Mouse (Mus musculus): ENCODE data around the gene Rlim.
A peak's percentile ranks its signal among the peaks of the same experiment; 100 is the strongest.

Gene Rlim

DNA sequence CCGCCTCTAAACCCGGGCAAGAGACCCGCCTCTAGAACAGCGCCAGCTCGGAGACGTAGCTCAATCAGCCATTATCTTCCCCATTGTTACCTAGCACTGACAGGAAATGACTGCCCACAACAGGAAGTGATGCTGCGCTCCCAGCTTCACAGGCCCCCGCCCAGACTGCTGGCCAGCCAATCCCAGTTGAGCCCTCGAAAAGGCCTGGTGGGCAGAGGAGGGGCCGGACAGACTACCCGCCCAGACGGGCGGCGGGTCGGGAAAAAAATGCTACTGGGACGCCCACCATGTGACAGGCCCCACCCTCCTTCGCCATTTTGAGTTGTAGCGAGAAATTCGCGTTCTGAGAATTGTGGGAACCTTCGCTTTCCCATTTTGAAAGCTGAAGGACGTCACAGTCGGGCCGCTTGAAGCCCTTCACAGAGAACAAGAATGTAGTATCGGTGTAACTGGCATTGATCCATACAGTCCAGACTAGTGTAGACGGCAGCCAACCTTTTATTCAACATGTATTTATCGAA lies at the start of gene Rlim:
Gene Rlim (minus strand): TSS at position 116 of the 521 bp plus-strand sequence.
- peak; percentile 86 to 90 for DNase-seq (ENCODE audit: low read depth in 2 of 2, low spot score in 2 of 2)

DNA sequence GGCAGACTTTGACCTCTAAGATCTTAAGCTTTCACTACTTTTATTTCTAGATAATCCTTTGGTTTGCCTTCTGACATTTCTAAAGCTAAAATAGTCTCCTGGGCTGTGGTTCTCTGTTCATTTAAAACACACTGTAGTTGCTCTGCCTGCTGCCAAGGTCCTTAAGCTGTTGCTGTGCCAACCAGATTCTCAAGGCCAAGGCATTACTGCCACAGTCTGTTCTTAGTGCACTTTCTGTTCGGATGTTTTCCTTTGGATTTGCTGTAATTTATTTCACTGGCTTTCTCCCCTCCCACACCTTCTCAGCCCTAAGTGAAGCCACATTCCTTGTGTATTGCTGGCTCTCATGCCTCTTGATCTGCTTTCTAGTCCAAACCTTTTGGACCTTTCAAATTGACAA lies 36.1 kb upstream of the Rlim start:
- DNase-seq (ENCODE audit: low read depth in 2 of 2, low spot score in 2 of 2), result no peak

DNA sequence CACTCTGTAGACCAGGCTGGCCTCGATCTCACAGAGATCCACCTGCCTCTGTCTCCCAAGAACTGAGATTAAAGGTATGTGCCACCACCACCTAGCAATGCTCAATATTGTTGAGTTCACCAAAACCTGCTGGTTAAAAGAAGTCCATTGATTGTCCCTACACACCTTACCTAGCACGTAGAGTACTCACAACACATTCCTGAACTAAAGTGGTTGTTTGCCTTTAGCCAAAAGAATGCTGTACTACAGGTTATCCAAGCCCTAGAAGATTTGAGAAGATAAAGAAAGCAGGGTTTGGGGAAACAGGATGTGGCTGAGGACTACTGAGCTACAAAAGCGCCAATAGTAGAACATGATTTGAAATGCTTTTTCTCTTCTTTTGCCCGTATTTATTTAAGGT lies 34.0 kb upstream of the Rlim start:
- DNase-seq (ENCODE audit: low read depth in 2 of 2, low spot score in 2 of 2), result no peak

DNA sequence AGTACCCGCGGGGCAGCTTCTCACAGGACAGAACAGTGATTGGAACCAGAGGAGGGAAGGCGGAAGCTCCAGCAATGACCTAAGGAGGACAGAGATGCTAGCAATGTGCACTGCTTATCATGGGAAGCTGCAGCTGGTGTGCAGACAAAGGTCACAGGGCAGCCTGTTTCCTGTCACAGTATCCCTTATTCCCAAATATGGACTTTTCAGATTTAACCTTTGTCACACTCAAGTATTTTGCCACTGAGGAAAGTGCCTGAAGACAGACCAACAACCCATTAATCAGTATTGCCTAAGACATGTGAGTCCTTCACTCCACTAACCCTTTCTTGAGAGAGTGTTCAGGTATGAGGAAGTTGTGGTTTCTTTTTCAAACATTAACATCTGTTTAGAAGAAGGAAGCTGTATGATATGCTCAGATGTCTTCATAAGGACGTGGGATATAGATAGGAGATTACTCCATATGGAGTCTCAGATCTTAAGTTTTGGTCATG lies 32.3 kb upstream of the Rlim start:
- no peak for DNase-seq (ENCODE audit: low read depth in 2 of 2, low spot score in 2 of 2)

DNA sequence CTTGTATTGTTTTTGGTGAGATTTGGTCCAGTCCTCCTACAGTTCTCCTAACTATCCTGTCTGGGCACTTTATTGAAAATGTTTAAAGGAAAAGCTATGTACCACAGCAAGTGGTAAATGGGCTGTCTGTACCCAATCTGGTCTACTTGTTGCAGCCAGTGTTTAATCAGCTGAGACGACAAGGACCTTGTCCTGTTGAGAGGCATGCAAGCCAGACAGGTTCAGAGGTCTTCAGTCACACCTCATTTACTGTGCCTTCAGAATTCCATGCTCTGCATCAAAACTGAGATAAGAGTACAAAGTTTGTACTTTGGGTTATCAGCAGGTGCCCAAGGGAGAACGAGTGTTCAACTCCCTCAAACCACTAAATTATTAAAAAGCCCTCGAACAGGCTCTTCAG lies 13.7 kb upstream of the Rlim start:
- DNase-seq (ENCODE audit: low read depth in 2 of 2, low spot score in 2 of 2), result no peak

DNA sequence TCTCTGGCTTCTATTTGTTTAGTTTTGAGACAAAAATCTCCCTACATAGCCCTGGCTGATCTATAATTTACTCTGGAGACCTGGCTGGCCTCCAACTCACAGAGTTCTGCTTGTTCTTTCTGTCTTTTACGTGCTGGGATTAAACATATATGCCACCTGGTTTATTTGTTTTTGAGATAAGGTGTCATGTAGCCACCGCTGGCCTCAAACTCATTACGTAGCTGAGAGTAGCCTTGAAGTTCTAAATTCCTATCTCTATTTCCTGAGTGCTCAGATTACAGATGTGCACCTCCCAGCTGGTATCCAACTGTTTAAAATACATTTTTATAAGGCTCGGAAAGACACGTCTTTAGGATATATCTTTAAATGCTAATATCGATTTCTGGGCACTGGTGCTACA lies 12.8 kb upstream of the Rlim start:
- DNase-seq (ENCODE audit: low read depth in 2 of 2, low spot score in 2 of 2), result no peak

DNA sequence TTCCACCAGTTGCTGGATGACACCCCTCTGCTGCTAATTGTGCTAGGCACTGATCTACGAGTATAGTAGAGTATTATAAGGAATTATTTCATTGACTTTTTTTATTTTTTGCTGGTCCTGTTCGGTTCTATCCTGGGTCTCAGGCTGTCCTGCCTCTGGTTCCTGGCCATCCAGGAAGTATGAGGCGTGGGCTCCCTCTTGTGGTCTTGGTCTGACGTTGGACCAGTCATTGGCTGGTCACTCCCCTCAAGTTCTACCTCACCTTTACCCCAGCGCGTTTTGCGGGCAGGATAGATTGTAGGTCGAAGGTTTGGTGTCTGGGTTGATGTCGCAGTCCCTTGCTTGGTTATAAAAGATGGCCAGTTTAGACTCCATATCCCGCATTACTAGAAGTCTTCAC lies 10.6 kb upstream of the Rlim start:
- DNase-seq (ENCODE audit: low read depth in 2 of 2, low spot score in 2 of 2), result no peak

DNA sequence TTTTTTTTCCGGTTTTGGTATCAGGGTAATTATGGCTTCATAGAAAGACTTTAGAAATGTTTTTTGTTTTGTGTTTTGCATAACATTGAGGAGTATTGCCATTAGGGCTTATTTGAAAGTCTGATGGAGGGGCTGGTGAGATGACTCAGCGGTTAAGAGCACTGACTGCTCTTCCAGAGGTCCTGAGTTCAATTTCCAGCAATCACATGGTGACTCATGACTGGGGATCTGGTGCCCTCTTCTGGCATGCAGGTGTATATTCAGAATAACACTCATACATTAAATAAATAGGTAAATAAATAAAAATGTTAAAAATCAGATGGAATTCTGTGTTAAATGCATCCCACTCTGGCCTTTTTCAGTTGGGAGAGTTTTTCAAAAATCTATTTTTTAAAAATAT lies 9.3 kb upstream of the Rlim start:
- peak; percentile 12 to 28 for DNase-seq (ENCODE audit: low read depth in 2 of 2, low spot score in 2 of 2)

DNA sequence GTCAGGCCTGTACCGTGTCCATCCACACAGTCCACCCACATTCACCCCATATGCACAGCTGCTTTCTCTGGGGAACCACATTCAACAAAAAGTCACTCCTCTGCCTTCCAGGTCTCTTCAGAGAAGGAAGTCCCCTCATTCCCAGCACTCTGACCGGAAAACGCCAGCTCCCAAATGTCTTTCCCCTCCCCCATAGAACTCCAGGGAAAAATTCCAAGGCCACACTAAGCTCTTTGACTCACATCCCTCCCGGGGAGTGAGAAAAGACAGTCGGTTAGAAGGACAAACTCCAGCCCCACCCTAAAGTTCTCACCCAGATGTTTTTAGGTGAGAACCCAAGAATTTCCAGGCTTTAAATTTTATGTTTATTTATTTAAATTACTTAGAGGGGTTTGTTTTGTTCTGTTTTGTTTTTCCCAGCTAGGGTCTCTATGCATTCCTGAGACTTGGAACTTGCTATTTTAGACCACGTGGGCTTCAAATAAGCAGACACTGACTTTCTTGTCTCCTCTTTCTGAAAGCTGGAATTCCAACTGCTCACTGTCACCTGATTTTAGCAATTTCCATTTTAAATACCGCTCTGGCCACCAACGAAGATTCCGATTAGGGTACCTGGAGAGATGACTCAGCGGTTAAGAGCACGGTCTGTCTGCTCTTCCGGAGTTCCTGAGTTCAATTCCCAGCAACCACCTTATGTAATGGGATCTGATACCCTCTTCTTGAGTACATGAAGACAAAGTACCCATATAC lies 6.3 kb upstream of the Rlim start:
- no peak for DNase-seq (ENCODE audit: low read depth in 2 of 2, low spot score in 2 of 2)

DNA sequence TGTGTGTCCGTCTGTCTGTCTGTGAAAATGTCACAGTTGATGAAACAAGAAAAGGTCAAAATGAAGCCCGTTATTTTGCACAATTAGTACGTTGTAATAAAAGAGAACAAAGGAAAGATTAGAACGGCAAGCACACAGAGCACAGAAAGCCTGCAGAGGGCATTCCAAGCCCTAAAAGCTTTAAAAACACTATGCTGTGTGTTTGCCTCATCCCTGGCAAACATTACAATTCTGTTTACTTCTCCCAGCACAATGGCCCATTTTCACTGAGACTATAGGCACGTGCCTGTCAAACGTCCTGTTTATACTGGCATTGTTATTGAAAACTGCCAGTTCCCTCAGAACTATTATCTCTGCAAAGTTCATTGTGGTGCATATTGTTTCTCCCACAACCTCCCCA lies 5.1 kb upstream of the Rlim start:
- no peak for DNase-seq (ENCODE audit: low read depth in 2 of 2, low spot score in 2 of 2)

DNA sequence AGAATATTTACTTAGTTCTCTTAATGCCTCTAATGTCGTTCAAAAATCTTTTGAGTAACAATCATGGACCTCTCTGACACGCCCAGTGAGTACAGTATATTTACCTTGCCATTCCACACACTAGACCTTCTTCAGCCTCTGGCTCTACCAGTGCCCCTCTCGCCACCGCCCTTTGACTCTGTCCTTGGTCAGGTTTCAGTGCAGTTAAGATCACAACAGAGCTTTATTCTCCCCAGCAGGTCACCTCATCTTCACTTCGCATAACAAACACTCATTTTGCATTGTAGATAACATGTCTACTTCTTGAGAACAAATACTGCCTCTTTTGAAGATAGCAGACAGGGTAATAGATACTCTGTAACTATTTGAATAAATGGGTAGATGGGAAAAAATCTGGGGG lies 3.9 kb upstream of the Rlim start:
- DNase-seq (ENCODE audit: low read depth in 2 of 2, low spot score in 2 of 2), result no peak

DNA sequence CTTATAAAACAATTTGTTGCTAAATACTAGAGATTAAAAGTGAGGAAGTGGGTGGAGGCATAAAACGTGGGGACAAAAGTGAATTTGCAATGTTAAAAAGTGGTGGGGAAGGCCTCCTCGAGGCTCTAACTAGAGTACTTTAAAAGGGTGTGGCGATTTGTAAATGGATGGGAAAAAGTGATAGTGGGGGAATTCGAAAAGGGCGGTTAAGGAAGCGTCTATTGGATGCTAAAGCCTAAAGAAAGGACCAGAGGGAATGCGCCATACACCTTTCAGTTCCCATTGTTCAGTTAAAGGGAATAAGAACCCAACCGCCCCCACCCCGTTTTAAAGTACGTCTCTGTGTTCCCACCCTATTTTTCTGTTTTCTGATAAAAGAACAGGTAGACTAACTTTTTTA lies 722 bp upstream of the Rlim start:
- no peak for DNase-seq (ENCODE audit: low read depth in 2 of 2, low spot score in 2 of 2)

DNA sequence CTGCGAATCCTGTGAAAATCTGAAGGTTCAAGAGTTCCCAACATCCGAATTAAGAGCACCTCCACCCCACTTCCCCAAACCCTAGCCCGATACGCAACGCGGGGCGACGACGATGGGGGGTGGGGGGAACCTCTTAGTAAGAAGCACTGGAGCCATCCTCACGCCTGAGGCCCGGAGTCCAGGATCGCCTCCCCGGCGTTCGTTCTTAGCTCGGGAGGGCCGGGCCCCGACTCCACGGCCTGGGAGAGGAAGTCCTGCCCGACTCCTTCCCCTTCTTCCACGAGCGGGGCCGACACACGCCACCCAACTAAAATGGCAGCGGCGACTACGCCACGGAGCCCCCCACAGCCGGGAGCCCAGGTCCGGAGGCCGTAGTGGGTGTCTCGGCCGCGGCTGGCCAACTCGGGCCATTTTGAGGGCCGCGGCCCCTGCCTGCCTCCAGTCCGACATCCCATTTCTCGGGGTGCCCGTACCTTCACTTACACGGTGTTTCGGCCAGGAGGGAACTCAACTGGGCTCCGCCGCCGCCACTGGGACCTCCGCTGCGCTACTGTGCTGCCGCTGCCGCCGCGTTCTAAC lies 405 bp downstream of the Rlim start:
- DNase-seq (ENCODE audit: low read depth in 2 of 2, low spot score in 2 of 2), result peak in 1 of 2 experiments; percentile 38

DNA sequence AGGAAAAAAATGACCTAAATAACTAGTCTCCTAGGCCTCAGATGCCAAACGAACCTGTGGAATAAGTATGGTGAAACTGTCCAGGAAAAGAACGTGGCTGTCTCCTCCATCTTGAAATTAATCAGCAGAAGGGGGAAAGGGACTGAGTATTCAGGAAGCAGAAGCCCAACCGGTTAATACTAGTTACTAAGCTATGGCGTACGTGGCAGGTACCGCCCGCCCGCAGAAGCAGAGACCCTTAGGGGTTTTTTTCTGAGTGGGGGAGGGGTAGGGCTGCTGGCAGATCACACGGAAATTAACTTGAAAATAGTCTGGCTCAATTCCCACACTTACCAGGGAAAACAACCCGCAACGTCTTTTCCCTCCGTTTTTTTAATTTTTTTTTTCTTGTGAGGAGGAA lies 1.0 kb downstream of the Rlim start:
- DNase-seq (ENCODE audit: low read depth in 2 of 2, low spot score in 2 of 2), result peak; percentile 2 to 14

DNA sequence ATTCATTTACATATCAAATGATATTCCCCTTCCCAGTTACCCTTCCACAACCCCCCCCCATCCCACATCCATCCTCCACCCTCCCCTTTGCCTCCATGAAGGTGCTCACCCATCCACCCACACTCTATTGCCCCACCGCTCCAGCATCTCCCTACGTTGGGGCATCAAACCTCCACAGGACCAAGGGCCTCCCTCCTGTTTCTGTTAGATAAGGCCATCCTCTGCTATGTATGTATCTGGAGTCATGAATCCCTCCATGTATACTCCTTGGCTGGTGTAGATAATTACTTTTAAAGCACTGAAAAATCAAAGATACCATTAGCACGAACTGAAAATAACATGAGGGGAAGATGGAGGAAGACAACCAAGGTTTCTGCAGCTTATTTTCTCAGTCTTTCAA lies 41.4 kb downstream of the Rlim start:
- DNase-seq (ENCODE audit: low read depth in 2 of 2, low spot score in 2 of 2), result no peak

DNA sequence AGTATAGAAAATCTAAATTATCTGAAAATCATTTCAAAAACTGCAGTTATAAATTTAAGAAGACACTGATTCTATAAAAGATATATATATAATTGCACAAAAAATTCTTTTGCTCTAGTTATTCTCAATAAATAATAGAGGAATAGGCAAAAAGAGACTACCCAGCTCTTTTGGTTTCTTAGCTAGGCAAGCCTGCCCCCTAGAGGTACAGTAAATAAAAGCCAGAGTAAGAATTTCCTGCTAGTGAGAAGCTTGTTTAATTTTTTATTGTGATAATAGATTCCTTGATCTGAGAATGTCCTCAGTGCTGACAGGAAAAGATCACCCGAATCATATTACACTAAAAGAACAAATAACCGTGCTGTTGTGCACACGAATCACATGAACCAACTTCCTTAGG lies 43.8 kb downstream of the Rlim start:
- peak in 1 of 2 experiments; percentile 15 for DNase-seq (ENCODE audit: low read depth in 2 of 2, low spot score in 2 of 2)

DNA sequence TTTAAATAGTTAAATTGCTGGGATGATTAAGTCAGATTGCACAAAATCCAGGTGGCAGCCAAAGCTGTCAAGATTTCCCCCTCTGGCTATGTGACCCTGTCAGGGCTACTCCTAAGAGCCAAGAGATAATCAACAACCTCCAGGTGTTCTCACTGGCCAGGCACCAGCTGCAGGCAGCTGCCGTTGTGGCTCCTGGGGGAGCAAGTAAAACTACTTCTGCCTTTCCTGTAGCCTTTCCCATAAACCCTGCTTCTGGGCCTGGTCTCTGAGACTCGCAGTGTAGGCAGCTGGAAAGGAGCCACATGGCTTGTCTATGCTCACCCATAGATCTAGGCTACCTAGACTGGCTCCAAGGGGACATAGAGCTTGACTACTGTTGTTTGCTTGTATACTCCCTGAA lies 58.6 kb downstream of the Rlim start:
- DNase-seq (ENCODE audit: low read depth in 2 of 2, low spot score in 2 of 2), result no peak

DNA sequence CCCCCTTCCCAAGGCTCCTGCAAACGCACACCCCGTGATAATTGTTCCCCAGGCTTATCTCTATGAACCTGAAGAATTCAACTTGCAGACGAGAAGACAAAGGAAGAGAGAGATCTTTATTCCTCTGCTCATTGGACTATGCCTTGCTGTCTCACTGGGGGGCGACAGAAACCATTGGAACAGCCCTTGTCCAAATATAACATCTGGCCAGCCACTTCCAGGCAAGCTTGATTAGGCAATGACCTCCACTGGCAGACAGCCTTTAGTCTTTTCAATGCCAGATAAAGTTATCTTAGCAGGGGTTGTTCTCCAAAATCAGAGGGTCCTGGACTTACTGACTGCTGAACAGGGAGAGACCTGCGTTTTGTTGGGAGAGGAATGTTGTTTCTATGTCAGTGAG lies 62.1 kb downstream of the Rlim start:
- DNase-seq (ENCODE audit: low read depth in 2 of 2, low spot score in 2 of 2), result no peak

DNA sequence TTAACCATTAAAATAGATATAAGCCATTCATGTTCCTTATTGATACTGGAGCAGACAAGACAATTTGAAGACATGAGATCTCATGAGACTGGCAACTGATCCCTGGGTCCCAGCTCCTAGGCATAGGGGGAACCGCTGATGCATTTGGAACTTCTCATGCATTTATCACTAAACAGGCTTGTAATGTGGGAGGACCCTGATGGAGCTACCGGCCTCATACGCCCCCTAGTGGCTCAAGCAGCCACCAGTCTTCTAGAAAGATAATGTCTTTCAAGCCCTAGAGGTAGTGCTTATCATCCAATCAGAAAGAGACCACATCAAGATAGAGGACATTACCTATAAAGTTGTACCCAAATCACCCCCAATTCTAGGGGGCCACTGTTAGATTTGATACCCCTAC lies 66.3 kb downstream of the Rlim start:
- DNase-seq (ENCODE audit: low read depth in 2 of 2, low spot score in 2 of 2), result peak; percentile 7 to 32
